Mouse (Mus musculus) heart, embryonic 11.5 days (tissue): ENCODE data around the gene Trip11. TPM values are rescaled to one million over a fixed set of nuclear protein-coding genes. Genes with fewer than 3 reads are reported as not detected.

Experiments
- ATAC-seq: fragments of 200-750 bp; cut with Nextera tagmentation; replicated peaks from 2 replicates; pipeline ENCODE4 v1.8.0; 2017; ENCODE audit warnings: moderate library complexity; ENCODE audit not compliant: insufficient number of reproducible peaks, low FRiP score, low TSS enrichment
- H3K27ac ChIP-seq: fragments of 300-500 bp; sonication (generic); 2 replicates; pipeline ENCODE4 v1.5.1; 2014; ENCODE audit warnings: mild to moderate bottlenecking, low read depth, low read length
- H3K27me3 ChIP-seq: fragments of 300-500 bp; sonication (generic); 2 replicates; pipeline ENCODE4 v1.6.1; 2014; ENCODE audit warnings: mild to moderate bottlenecking, low read length, mixed read lengths; ENCODE audit not compliant: control insufficient read depth, insufficient read depth
- H3K36me3 ChIP-seq: fragments of 300-500 bp; sonication (generic); 2 replicates; pipeline ENCODE4 v1.6.1; 2014; ENCODE audit warnings: mild to moderate bottlenecking, low read length, moderate library complexity, mixed read lengths; ENCODE audit not compliant: control insufficient read depth, insufficient read depth
- H3K4me1 ChIP-seq: fragments of 300-500 bp; sonication (generic); 2 replicates; pipeline ENCODE4 v1.6.1; 2014; ENCODE audit warnings: low read length; ENCODE audit not compliant: control insufficient read depth, insufficient read depth
- H3K4me2 ChIP-seq: fragments of 300-500 bp; sonication (generic); 2 replicates; pipeline ENCODE4 v1.6.1; 2014; ENCODE audit warnings: mild to moderate bottlenecking, moderate library complexity
- H3K4me3 ChIP-seq: fragments of 300-500 bp; sonication (generic); 2 replicates; pipeline ENCODE4 v1.5.1; 2014; ENCODE audit warnings: low read depth, low read length
- H3K9ac ChIP-seq: fragments of 300-500 bp; sonication (generic); 2 replicates; pipeline ENCODE4 v1.6.1; 2014; ENCODE audit warnings: mild to moderate bottlenecking, low read depth, low read length, moderate library complexity
- H3K9me3 ChIP-seq: fragments of 300-500 bp; sonication (generic); replicated peaks from 2 replicates; pipeline ENCODE4 v1.6.1; 2016; ENCODE audit warnings: low read length; ENCODE audit not compliant: control insufficient read depth
- WGBS: fragments of 180-500 bp; shearing (Covaris S2); extraction: QIAGEN DNeasy Blood & Tissue Kit; methylation state at CpG from one replicate; pipeline ENCODE4 v1.1.7; 2014; ENCODE audit not compliant: insufficient replicate concordance; 5-methylcytosine and 5-hydroxymethylcytosine counted together
- polyA plus RNA-seq: library from polyadenylated mRNA; unstranded; fragments of >200 nt; fragmentation: Nextera tagmentation; extraction: Ambion mirVana; gene quantifications from 2 replicates; pipeline ENCODE4 v1.2.1, GENCODE M21; 2014

Gene Trip11
- polyA plus RNA-seq, 1 experiment from 2014 or later: 25.5 TPM

DNA sequence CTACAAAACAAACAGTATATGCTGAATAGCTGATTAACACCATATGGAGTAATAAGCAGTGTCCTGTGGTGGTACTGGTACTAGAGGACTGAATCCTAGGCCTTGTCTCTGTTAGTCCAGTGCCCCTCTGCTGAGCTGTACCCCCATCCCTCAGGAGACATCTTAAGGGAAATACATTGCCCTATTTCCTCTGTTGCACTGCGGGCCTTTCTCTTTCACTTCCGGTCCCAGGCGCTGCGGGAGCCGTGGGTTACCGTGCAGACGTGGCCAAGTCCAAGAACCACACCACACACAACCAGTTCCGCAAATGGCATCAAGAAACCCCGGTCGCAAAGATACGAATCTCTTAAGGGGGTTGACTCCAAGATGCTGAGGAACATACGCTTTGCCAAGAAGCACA lies 7.2 kb downstream of the Trip11 start:
- Histone ChIP-seq H3K9ac (no peak overlapping the region), H3K4me1 (no peaks in the 10 kb centered on the region), H3K4me3 (no peak overlapping the region), H3K27ac (no peak overlapping the region), H3K27me3 (no peaks in the 10 kb centered on the region), H3K9me3 (no peaks in the 10 kb centered on the region), H3K36me3 (peaks cover 10% of the 10 kb centered on the region), H3K4me2 (no peak overlapping the region)
- ATAC-seq: no peak
- 91% methylated on average over 12 of the region's 12 CpGs for WGBS

- H3K27me3 ChIP-seq: no peaks in the 10 kb centered on the region
- H3K4me2 ChIP-seq: no peak overlapping the region
- H3K27ac ChIP-seq: no peak overlapping the region
- no peak for ATAC-seq
- no peaks in the 10 kb centered on the region for H3K9me3 ChIP-seq
- H3K4me1 ChIP-seq: no peaks in the 10 kb centered on the region
- WGBS: 86% methylated on average over 4 of the region's 4 CpGs
- H3K36me3 ChIP-seq: peaks cover 10% of the 10 kb centered on the region
- no peak overlapping the region for H3K4me3 ChIP-seq
- no peak overlapping the region for H3K9ac ChIP-seq
Observed at GRCm38 (mm10) chr12:101904906-101905305, 8.2 kb downstream of the Trip11 start.

DNA sequence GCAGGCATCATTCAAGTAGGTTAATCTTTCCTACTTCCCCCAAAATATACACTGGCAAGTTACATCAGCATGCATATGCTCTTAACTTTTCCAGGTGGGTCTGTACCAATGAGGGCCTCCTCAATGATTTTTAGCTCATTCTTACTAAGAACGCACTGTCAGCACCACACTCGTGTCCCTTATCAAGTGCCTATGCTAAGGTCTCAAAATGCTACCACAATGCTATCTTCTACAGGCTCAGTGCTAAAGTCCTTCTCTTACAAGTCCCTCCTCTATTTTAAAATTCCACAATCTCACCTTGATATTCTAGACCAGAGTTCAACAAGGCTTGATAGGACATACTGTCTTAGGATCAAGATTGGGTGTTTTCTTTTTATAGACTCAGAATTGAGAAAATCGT lies 8.9 kb downstream of the Trip11 start:
- Histone ChIP-seq H3K27ac (no peak overlapping the region), H3K9ac (no peak overlapping the region), H3K4me3 (no peak overlapping the region), H3K4me2 (no peak overlapping the region), H3K4me1 (no peaks in the 10 kb centered on the region), H3K27me3 (no peaks in the 10 kb centered on the region), H3K9me3 (no peaks in the 10 kb centered on the region), H3K36me3 (peaks cover 7% of the 10 kb centered on the region)
- 86% methylated on average over 3 of the region's 3 CpGs for WGBS
- no peak for ATAC-seq

DNA sequence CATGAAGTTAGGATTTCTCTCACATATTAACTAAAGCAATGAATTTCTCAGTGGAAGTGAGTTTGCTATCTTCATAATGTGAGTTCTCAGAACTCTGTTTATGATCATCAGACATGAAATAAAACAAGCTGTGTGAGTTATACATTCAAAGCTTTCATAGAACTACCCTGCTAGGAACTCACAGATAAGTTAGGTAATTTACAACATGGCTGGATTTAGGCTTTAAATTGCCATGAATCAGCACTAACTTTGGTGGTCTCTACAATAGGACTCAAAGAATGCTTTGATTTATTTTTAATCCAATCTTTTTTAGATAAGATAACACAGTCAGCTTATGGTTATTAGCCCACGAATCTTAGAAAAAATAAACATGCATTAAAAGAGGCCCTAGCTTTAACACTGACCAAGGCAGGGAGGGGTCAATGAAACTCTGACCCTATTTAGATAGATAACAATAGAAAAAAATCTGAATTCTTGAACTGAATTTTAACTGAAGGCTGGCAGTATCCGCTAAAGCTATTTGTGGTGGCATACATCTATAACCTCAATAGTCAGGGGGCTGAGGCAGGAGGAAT lies 13.3 kb downstream of the Trip11 start:
- 67% methylated on average over 2 of the region's 2 CpGs for WGBS
- H3K27me3 ChIP-seq: no peaks in the 10 kb centered on the region
- no peak overlapping the region for H3K4me2 ChIP-seq
- no peaks in the 10 kb centered on the region for H3K4me1 ChIP-seq
- H3K4me3 ChIP-seq: no peak overlapping the region
- no peaks in the 10 kb centered on the region; the same call in none of the 2 replicates for H3K36me3 ChIP-seq
- no peak for ATAC-seq
- H3K27ac ChIP-seq: no peak overlapping the region
- H3K9ac ChIP-seq: no peak overlapping the region
- H3K9me3 ChIP-seq: no peaks in the 10 kb centered on the region

- ATAC-seq: no peak
Observed at GRCm38 (mm10) chr12:101898966-101899365, 14.1 kb downstream of the Trip11 start.

GRCm38 (mm10) chr12:101897113-101897512 lies 16.0 kb downstream of the Trip11 start:
- Histone ChIP-seq H3K36me3 (peaks cover 3% of the 10 kb centered on the region; the same call in 1 of the 2 replicates), H3K27me3 (no peaks in the 10 kb centered on the region), H3K4me2 (no peak overlapping the region), H3K9me3 (no peaks in the 10 kb centered on the region), H3K4me3 (no peak overlapping the region), H3K4me1 (no peaks in the 10 kb centered on the region), H3K9ac (no peak overlapping the region), H3K27ac (no peak overlapping the region)
- no peak for ATAC-seq
- WGBS: 82% methylated on average over 7 of the region's 7 CpGs

More at GRCm38 (mm10) chr12:101898966-101899365, 14.1 kb downstream of the Trip11 start:
- Histone ChIP-seq H3K4me2 (no peak overlapping the region), H3K9me3 (no peaks in the 10 kb centered on the region), H3K9ac (no peak overlapping the region), H3K27ac (no peak overlapping the region), H3K4me3 (no peak overlapping the region), H3K27me3 (no peaks in the 10 kb centered on the region), H3K4me1 (no peaks in the 10 kb centered on the region), H3K36me3 (no peaks in the 10 kb centered on the region; the same call in none of the 2 replicates)
- 97% methylated on average over 8 of the region's 8 CpGs for WGBS

- Histone ChIP-seq H3K9ac (no peak overlapping the region), H3K27ac (no peak overlapping the region), H3K27me3 (no peaks in the 10 kb centered on the region), H3K4me1 (no peaks in the 10 kb centered on the region), H3K4me3 (no peak overlapping the region), H3K4me2 (no peak overlapping the region), H3K9me3 (no peaks in the 10 kb centered on the region), H3K36me3 (peaks cover 10% of the 10 kb centered on the region)
- ATAC-seq: no peak
- 83% methylated on average over 8 of the region's 8 CpGs for WGBS
Observed at GRCm38 (mm10) chr12:101893296-101893695, 19.8 kb downstream of the Trip11 start.

GRCm38 (mm10) chr12:101892832-101893231 lies 20.2 kb downstream of the Trip11 start:
- Histone ChIP-seq H3K36me3 (peaks cover 10% of the 10 kb centered on the region), H3K4me3 (no peak overlapping the region), H3K27ac (no peak overlapping the region), H3K9ac (no peak overlapping the region), H3K4me1 (no peaks in the 10 kb centered on the region), H3K9me3 (no peaks in the 10 kb centered on the region), H3K27me3 (no peaks in the 10 kb centered on the region), H3K4me2 (no peak overlapping the region)
- 88% methylated on average over 2 of the region's 2 CpGs for WGBS
- no peak for ATAC-seq

DNA sequence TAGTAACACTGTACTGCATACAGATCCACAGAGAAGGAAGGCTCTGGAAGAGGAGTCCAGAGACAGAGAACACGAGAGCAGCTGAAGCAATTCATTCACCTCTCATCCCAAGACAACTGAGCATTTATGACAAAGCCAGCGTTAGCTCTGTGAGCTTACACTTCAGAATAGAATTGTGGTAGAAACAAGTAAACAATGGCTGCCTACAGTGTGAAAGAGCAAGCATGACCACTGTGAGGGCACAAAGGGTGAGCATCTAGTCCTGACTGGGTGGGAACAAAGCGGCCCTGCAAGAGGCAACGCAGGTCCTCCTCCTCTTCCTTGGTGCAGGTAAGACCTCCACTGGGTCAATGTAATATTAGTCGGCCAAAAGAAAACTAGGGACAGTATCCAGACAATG lies 22.0 kb downstream of the Trip11 start:
- Histone ChIP-seq H3K9me3 (no peaks in the 10 kb centered on the region), H3K4me1 (no peaks in the 10 kb centered on the region), H3K4me2 (no peak overlapping the region), H3K27me3 (no peaks in the 10 kb centered on the region), H3K4me3 (no peak overlapping the region), H3K27ac (no peak overlapping the region), H3K36me3 (peaks cover 14% of the 10 kb centered on the region), H3K9ac (no peak overlapping the region)
- WGBS: 87% methylated on average over 5 of the region's 5 CpGs
- no peak for ATAC-seq
